Mouse (Mus musculus) forebrain, embryonic 16.5 days (tissue): ENCODE results near the gene Mettl2. TPM values are rescaled to one million over a fixed set of nuclear protein-coding genes. Genes with fewer than 3 reads are reported as not detected.
"Not testable (repeated sequence)": the region's sequence is repeated elsewhere in the genome, so short reads cannot be mapped to it uniquely, and the experiment has no call there.

Source experiments
- ATAC-seq: fragments of 200-750 bp; cut with Nextera tagmentation; 2 replicates; pipeline ENCODE4 v1.8.0; 2017; ENCODE audit warnings: mild to moderate bottlenecking, moderate library complexity
- H3K27ac ChIP-seq: fragments of 300-500 bp; sonication (generic); 2 replicates; pipeline ENCODE4 v1.5.1; 2014; ENCODE audit warnings: low read length, control low read depth
- H3K27me3 ChIP-seq: fragments of 300-500 bp; sonication (generic); replicated peaks from 2 replicates; pipeline ENCODE4 v1.6.1; 2014; ENCODE audit warnings: low read length; ENCODE audit not compliant: control insufficient read depth, insufficient read depth
- H3K36me3 ChIP-seq: fragments of 300-500 bp; sonication (generic); 2 replicates; pipeline ENCODE4 v1.6.1; 2014; ENCODE audit not compliant: control insufficient read depth, insufficient read depth
- H3K4me1 ChIP-seq: fragments of 300-500 bp; sonication (generic); replicated peaks from 2 replicates; pipeline ENCODE4 v1.6.1; 2014; ENCODE audit warnings: low read length; ENCODE audit not compliant: control insufficient read depth, insufficient read depth
- H3K4me2 ChIP-seq: fragments of 300-500 bp; sonication (generic); 2 replicates; pipeline ENCODE4 v1.6.1; 2014; ENCODE audit warnings: mild to moderate bottlenecking, low read length, control low read depth
- H3K4me3 ChIP-seq: fragments of 300-500 bp; sonication (generic); replicated peaks from 2 replicates; pipeline ENCODE4 v1.5.1; 2014; ENCODE audit warnings: mild to moderate bottlenecking, low read length, control low read depth
- H3K9ac ChIP-seq: fragments of 300-500 bp; sonication (generic); replicated peaks from 2 replicates; pipeline ENCODE4 v1.6.1; 2014; ENCODE audit warnings: low read depth, low read length, control low read depth
- H3K9me3 ChIP-seq: fragments of 300-500 bp; sonication (generic); 2 replicates; pipeline ENCODE4 v1.6.1; 2016; ENCODE audit warnings: low read length; ENCODE audit not compliant: control insufficient read depth
- WGBS: fragments of 180-500 bp; shearing (Covaris S2); extraction: QIAGEN DNeasy Blood & Tissue Kit; methylation state at CpG from one replicate; pipeline ENCODE4 v1.1.7; 2014; 5-methylcytosine and 5-hydroxymethylcytosine counted together
- polyA plus RNA-seq: library from polyadenylated mRNA; unstranded; fragments of >200 nt; fragmentation: Nextera tagmentation; extraction: Ambion mirVana; gene quantifications from 2 replicates; pipeline ENCODE4 v1.2.1, GENCODE M21; 2015

Mettl2 gene
- polyA plus RNA-seq, 1 experiment from 2014 or later = 30.7 TPM

GRCm38 (mm10) chr11:105140512-105140911, 14.3 kb downstream of the Mettl2 start:
- 91% methylated on average over 6 of the region's 8 CpGs for WGBS
- not testable (repeated sequence) for H3K27me3 ChIP-seq, H3K27ac ChIP-seq, H3K9ac ChIP-seq, H3K4me2 ChIP-seq, H3K9me3 ChIP-seq, H3K4me1 ChIP-seq, ATAC-seq, H3K4me3 ChIP-seq
- H3K36me3 ChIP-seq = peaks cover 25% of the 10 kb centered on the region

GRCm38 (mm10) chr11:105141115-105141514, 14.9 kb downstream of the Mettl2 start:
- Histone ChIP-seq H3K9me3 (no peaks in the 10 kb centered on the region), H3K4me2 (no peak overlapping the region), H3K4me1 (no peaks in the 10 kb centered on the region), H3K4me3 (no peak overlapping the region), H3K27ac (no peak overlapping the region), H3K27me3 (no peaks in the 10 kb centered on the region), H3K36me3 (peaks cover 20% of the 10 kb centered on the region), H3K9ac (no peak overlapping the region)
- ATAC-seq = no peak
- 95% methylated on average over 5 of the region's 5 CpGs for WGBS

GRCm38 (mm10) chr11:105143564-105143963, 17.3 kb downstream of the Mettl2 start:
- no peak overlapping the region for H3K27ac ChIP-seq
- no peak overlapping the region for H3K9ac ChIP-seq
- H3K4me1 ChIP-seq = no peaks in the 10 kb centered on the region
- no peaks in the 10 kb centered on the region for H3K9me3 ChIP-seq
- H3K4me2 ChIP-seq = no peak overlapping the region
- H3K4me3 ChIP-seq = no peak overlapping the region
- no peak for ATAC-seq
- H3K27me3 ChIP-seq = no peaks in the 10 kb centered on the region
- peaks cover 10% of the 10 kb centered on the region for H3K36me3 ChIP-seq

GRCm38 (mm10) chr11:105144084-105144483, 17.9 kb downstream of the Mettl2 start:
- no peaks in the 10 kb centered on the region for H3K27me3 ChIP-seq
- no peak overlapping the region for H3K4me2 ChIP-seq
- no peak overlapping the region for H3K4me3 ChIP-seq
- H3K4me1 ChIP-seq = no peaks in the 10 kb centered on the region
- H3K9ac ChIP-seq = no peak overlapping the region
- H3K36me3 ChIP-seq = peaks cover 7% of the 10 kb centered on the region
- no peaks in the 10 kb centered on the region for H3K9me3 ChIP-seq
- H3K27ac ChIP-seq = no peak overlapping the region
- 82% methylated on average over 3 of the region's 3 CpGs for whole genome bisulfite sequencing
- ATAC-seq = no peak

- no peak overlapping the region for H3K4me2 ChIP-seq
- no peak overlapping the region for H3K27ac ChIP-seq
- no peaks in the 10 kb centered on the region for H3K4me1 ChIP-seq
- ATAC-seq = no peak
- H3K27me3 ChIP-seq = no peaks in the 10 kb centered on the region
- WGBS = 84% methylated on average over 11 of the region's 11 CpGs
- H3K9ac ChIP-seq = no peak overlapping the region
- no peak overlapping the region for H3K4me3 ChIP-seq
- peaks cover 3% of the 10 kb centered on the region for H3K36me3 ChIP-seq
- H3K9me3 ChIP-seq = no peaks in the 10 kb centered on the region
These were observed 18.4 kb downstream of the Mettl2 start for GRCm38 (mm10) chr11:105144508-105145210.

GRCm38 (mm10) chr11:105145211-105145610, 19.0 kb downstream of the Mettl2 start:
- no peak for ATAC-seq
- Histone ChIP-seq H3K4me2 (no peak overlapping the region), H3K27ac (no peak overlapping the region), H3K36me3 (no peaks in the 10 kb centered on the region; the same call in 1 of the 2 replicates), H3K4me1 (no peaks in the 10 kb centered on the region), H3K4me3 (no peak overlapping the region), H3K27me3 (no peaks in the 10 kb centered on the region), H3K9ac (no peak overlapping the region), H3K9me3 (no peaks in the 10 kb centered on the region)
- WGBS = 93% methylated on average over 10 of the region's 10 CpGs

GRCm38 (mm10) chr11:105146593-105146992, 20.4 kb downstream of the Mettl2 start, which contains the start of gene Gm10842:
Gene Gm10842, plus strand, starts transcription at chr11:105146893.
- H3K27ac ChIP-seq = no peak within 1 kb of the TSS
- no peak within 1 kb of the TSS for H3K4me3 ChIP-seq
- 81% methylated on average over 3 of the region's 3 CpGs for WGBS
- H3K36me3 ChIP-seq = no peaks in the 10 kb centered on the region
- H3K9ac ChIP-seq = no peak within 1 kb of the TSS
- 0 out of 2 replicates have a peak, but pooled peaks cover 3% of the 10 kb centered on the region for H3K4me1 ChIP-seq
- H3K9me3 ChIP-seq = no peaks in the 10 kb centered on the region
- no peak within 1 kb of the TSS for H3K4me2 ChIP-seq
- no peaks in the 10 kb centered on the region for H3K27me3 ChIP-seq
- ATAC-seq = no peak

- Histone ChIP-seq H3K27ac (no peak overlapping the region), H3K4me2 (no peak overlapping the region), H3K27me3 (no peaks in the 10 kb centered on the region), H3K4me1 (0 out of 2 replicates have a peak, but pooled peaks cover 3% of the 10 kb centered on the region), H3K9ac (no peak overlapping the region), H3K36me3 (no peaks in the 10 kb centered on the region), H3K4me3 (no peak overlapping the region), H3K9me3 (no peaks in the 10 kb centered on the region)
- WGBS = 89% methylated on average over 3 of the region's 3 CpGs
- no peak for ATAC-seq
These were observed 23.1 kb downstream of the Mettl2 start for GRCm38 (mm10) chr11:105149353-105149752.

- no peaks in the 10 kb centered on the region for H3K27me3 ChIP-seq
- H3K36me3 ChIP-seq = no peaks in the 10 kb centered on the region
- no peak for ATAC-seq
- H3K9ac ChIP-seq = no peak overlapping the region
- no peak overlapping the region for H3K4me3 ChIP-seq
- 100% methylated on average over 1 of the region's 1 CpGs for WGBS
- H3K9me3 ChIP-seq = no peaks in the 10 kb centered on the region
- H3K4me2 ChIP-seq = no peak overlapping the region
- H3K4me1 ChIP-seq = 0 out of 2 replicates have a peak, but pooled peaks cover 3% of the 10 kb centered on the region
- H3K27ac ChIP-seq = no peak overlapping the region
These were observed 23.5 kb downstream of the Mettl2 start for GRCm38 (mm10) chr11:105149766-105150165.
